Mouse (Mus musculus) limb, embryonic 13.5 days (tissue): ENCODE results near the gene Wdr27. TPM values are rescaled to one million over a fixed set of nuclear protein-coding genes. Genes with fewer than 3 reads are reported as not detected.
"Not testable (repeated sequence)": the region's sequence is repeated elsewhere in the genome, so short reads cannot be mapped to it uniquely, and the experiment has no call there.

Source experiments
- ATAC-seq: fragments of 200-750 bp; cut with Nextera tagmentation; 2 replicates; pipeline ENCODE4 v1.8.0; 2017; ENCODE audit warnings: low read depth, moderate number of reproducible peaks, moderate TSS enrichment; ENCODE audit not compliant: low FRiP score
- H3K27ac ChIP-seq: fragments of 300-500 bp; sonication (generic); 2 replicates; pipeline ENCODE4 v1.5.1; 2015; ENCODE audit warnings: inconsistent platforms, mild to moderate bottlenecking, moderate library complexity
- H3K27me3 ChIP-seq: fragments of 300-500 bp; sonication (generic); 2 replicates; pipeline ENCODE4 v1.6.1; 2015; ENCODE audit warnings: mild to moderate bottlenecking, inconsistent platforms
- H3K36me3 ChIP-seq: fragments of 300-500 bp; sonication (generic); 2 replicates; pipeline ENCODE4 v1.6.1; 2015; ENCODE audit warnings: inconsistent platforms, mild to moderate bottlenecking, moderate library complexity
- H3K4me1 ChIP-seq: fragments of 300-500 bp; sonication (generic); 2 replicates; pipeline ENCODE4 v1.6.1; 2015; ENCODE audit warnings: inconsistent platforms
- H3K4me2 ChIP-seq: fragments of 300-500 bp; sonication (generic); replicated peaks from 2 replicates; pipeline ENCODE4 v1.6.1; 2015; ENCODE audit warnings: inconsistent platforms, mild to moderate bottlenecking, moderate library complexity
- H3K4me3 ChIP-seq: fragments of 300-500 bp; sonication (generic); 2 replicates; pipeline ENCODE4 v1.5.1; 2015; ENCODE audit warnings: moderate library complexity, mild to moderate bottlenecking, inconsistent platforms
- H3K9ac ChIP-seq: fragments of 300-500 bp; sonication (generic); 2 replicates; pipeline ENCODE4 v1.6.1; 2015; ENCODE audit warnings: mild to moderate bottlenecking, inconsistent platforms
- H3K9me3 ChIP-seq: fragments of 300-500 bp; sonication (generic); 2 replicates; pipeline ENCODE4 v1.6.1; 2016; ENCODE audit warnings: inconsistent platforms
- WGBS: fragments of 180-500 bp; shearing (Covaris S2); methylation state at CpG from one replicate; pipeline ENCODE4 v1.1.7; 2015; 5-methylcytosine and 5-hydroxymethylcytosine counted together
- polyA plus RNA-seq: library from polyadenylated mRNA; unstranded; fragments of >200 nt; fragmentation: Nextera tagmentation; extraction: Ambion mirVana; gene quantifications from 2 replicates; pipeline ENCODE4 v1.2.1, GENCODE M21; 2015

Gene Wdr27
- polyA plus RNA-seq, 1 experiment from 2014 or later, result 5.6 TPM

DNA sequence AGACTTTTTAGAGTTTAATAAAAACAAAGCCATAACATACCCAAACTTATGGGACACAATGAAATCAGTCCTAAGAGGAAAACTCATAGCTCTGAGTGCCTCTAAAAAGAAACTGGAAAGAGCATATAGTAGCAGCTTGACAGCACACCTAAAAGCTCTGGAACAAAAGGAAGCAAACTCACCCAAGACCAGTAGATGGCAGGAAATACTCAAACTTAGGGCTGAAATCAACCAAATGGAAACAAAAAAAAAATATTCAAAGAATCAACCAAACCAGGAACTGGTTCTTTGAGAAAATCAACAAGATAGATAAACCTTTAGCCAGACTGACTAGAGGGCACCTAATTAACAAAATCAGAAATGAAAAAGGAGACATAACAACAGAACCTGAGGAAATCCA, 47.9 kb downstream of the Wdr27 start:
- not testable (repeated sequence) for H3K9ac ChIP-seq, H3K4me2 ChIP-seq, ATAC-seq, H3K27me3 ChIP-seq, H3K36me3 ChIP-seq, H3K27ac ChIP-seq, H3K4me1 ChIP-seq, H3K9me3 ChIP-seq, H3K4me3 ChIP-seq

DNA sequence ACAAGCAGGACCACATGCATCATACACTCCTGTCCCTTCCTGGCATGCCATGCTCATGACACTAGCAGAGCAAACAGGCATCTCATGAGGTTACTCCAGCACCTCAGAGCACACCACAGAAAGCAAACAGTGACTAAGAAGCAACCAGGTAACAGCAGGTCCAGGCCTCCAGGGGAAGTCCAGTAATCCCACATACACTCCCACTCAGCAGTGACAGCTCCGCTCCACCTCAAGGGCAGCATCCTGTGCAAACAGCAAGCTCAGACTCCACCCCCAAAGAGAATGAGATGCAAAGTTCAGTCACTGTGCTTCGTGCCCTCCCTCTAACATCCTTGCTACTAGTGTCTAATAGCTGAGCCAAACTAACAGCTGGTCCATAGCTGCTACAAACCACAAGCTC, 56.0 kb downstream of the Wdr27 start:
- no peak overlapping the region for H3K27ac ChIP-seq
- H3K9me3 ChIP-seq, result no peaks in the 10 kb centered on the region
- no peaks in the 10 kb centered on the region for H3K4me1 ChIP-seq
- ATAC-seq, result no peak
- H3K27me3 ChIP-seq, result no peaks in the 10 kb centered on the region
- no peak overlapping the region for H3K4me2 ChIP-seq
- H3K4me3 ChIP-seq, result no peak overlapping the region
- 64% methylated on average over 2 of the region's 2 CpGs for WGBS
- H3K9ac ChIP-seq, result no peak overlapping the region
- H3K36me3 ChIP-seq, result no peaks in the 10 kb centered on the region

DNA sequence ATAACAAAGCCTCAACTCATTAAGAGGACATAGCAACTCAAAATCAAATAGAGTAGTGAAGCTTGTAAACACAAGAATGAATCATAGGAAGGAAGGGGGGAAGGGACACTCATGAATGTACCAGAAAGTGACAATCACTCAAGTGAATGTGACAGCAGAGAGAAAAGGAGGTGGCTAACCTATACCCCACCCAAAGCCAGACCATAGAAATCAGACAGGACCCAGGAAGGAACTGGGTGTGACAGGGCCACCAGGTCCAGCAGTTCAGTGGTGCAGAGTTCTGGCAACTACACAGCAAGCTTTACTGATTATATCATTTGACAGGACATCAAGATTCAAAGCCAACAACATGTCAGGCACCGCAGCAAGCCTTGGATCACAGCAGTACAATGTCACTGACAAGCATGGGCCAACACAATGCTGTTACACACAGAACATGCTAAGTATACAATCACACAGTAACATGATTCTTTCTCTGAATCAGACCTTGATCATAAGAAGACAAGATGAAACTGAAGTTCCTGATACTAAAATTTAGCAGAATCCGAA, 68.2 kb downstream of the Wdr27 start:
- H3K4me1 ChIP-seq, result no peaks in the 10 kb centered on the region
- H3K9ac ChIP-seq, result no peak overlapping the region
- H3K9me3 ChIP-seq, result no peaks in the 10 kb centered on the region
- H3K27ac ChIP-seq, result no peak overlapping the region
- H3K4me2 ChIP-seq, result no peak overlapping the region
- WGBS, result 82% methylated on average over 2 of the region's 2 CpGs
- no peaks in the 10 kb centered on the region for H3K36me3 ChIP-seq
- H3K27me3 ChIP-seq, result no peaks in the 10 kb centered on the region
- no peak overlapping the region for H3K4me3 ChIP-seq
- no peak for ATAC-seq

- Histone ChIP-seq H3K27ac (no peak overlapping the region), H3K4me1 (no peaks in the 10 kb centered on the region), H3K4me3 (no peak overlapping the region), H3K4me2 (no peak overlapping the region), H3K36me3 (no peaks in the 10 kb centered on the region), H3K27me3 (no peaks in the 10 kb centered on the region), H3K9ac (no peak overlapping the region), H3K9me3 (peaks cover 3% of the 10 kb centered on the region; the same call in 1 of the 2 replicates)
- no peak for ATAC-seq
- 61% methylated on average over 1 of the region's 1 CpGs for WGBS
These were observed 82.7 kb downstream of the Wdr27 start for GRCm38 (mm10) chr17:14860220-14860619.

- H3K4me2 ChIP-seq, result no peak overlapping the region
- no peaks in the 10 kb centered on the region for H3K9me3 ChIP-seq
- H3K27ac ChIP-seq, result no peak overlapping the region
- H3K4me1 ChIP-seq, result no peaks in the 10 kb centered on the region
- H3K27me3 ChIP-seq, result no peaks in the 10 kb centered on the region
- no peak for ATAC-seq
- H3K9ac ChIP-seq, result no peak overlapping the region
- no peak overlapping the region for H3K4me3 ChIP-seq
- no peaks in the 10 kb centered on the region for H3K36me3 ChIP-seq
- WGBS, result 86% methylated on average over 3 of the region's 3 CpGs
These were observed 95.2 kb downstream of the Wdr27 start for GRCm38 (mm10) chr17:14847709-14848108.

DNA sequence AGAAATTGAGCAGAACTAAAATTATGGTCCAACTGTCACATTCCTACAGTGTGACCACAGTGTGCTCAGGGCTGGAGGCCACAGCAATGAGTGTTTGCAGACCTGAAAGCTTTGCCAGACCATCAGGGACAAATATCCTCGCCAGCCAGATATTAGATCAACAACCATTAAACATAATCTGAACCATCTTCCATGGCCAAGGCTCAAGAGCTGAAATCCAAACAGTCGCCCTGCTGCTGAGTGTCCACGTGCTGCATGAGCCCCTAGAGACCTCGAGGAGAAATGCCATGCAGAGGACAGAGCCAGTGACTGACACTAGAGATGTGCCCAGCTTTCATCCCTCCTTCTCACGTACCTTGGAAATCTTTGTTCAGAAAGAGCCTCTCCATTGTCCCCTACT, 96.1 kb downstream of the Wdr27 start:
- 57% methylated on average over 5 of the region's 5 CpGs for WGBS
- no peak overlapping the region for H3K4me3 ChIP-seq
- no peaks in the 10 kb centered on the region for H3K4me1 ChIP-seq
- H3K4me2 ChIP-seq, result no peak overlapping the region
- ATAC-seq, result no peak
- H3K27me3 ChIP-seq, result no peaks in the 10 kb centered on the region
- no peaks in the 10 kb centered on the region for H3K36me3 ChIP-seq
- H3K9me3 ChIP-seq, result no peaks in the 10 kb centered on the region
- no peak overlapping the region for H3K27ac ChIP-seq
- no peak overlapping the region for H3K9ac ChIP-seq

GRCm38 (mm10) chr17:14826715-14827295, 116.2 kb downstream of the Wdr27 start:
- H3K9me3 ChIP-seq, result no peaks in the 10 kb centered on the region
- WGBS, result 71% methylated on average over 6 of the region's 6 CpGs
- no peak overlapping the region for H3K4me2 ChIP-seq

GRCm38 (mm10) chr17:14824938-14825337, 118.0 kb downstream of the Wdr27 start:
- 72% methylated on average over 5 of the region's 5 CpGs for WGBS

More at GRCm38 (mm10) chr17:14826715-14827295, 116.2 kb downstream of the Wdr27 start:
- Histone ChIP-seq H3K4me3 (no peak overlapping the region), H3K9ac (no peak overlapping the region), H3K4me1 (no peaks in the 10 kb centered on the region), H3K36me3 (no peaks in the 10 kb centered on the region), H3K27ac (no peak overlapping the region), H3K27me3 (no peaks in the 10 kb centered on the region)
- no peak for ATAC-seq

DNA sequence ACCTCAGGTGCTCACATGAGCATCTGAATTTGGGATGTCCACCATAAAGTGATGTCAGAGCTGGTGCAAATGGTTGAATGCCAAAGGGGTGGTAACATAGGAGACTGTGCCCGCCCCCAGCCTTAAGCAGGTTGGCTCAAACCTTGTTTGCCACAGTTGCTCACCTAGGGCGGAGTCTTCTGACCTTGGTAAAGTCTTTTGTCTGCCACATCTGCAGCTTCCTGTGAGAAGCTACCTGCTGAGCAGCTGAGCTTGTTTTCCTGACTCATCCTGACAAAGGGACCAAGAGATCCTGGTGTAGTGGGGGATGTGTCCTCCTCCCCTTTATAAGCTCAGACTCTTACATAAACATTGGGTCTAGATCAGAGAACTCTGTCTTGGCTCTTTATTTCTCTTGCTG, 125.0 kb downstream of the Wdr27 start:
- Histone ChIP-seq H3K4me3 (no peak overlapping the region), H3K4me1 (no peaks in the 10 kb centered on the region), H3K9ac (no peak overlapping the region), H3K4me2 (no peak overlapping the region), H3K27me3 (no peaks in the 10 kb centered on the region), H3K36me3 (no peaks in the 10 kb centered on the region), H3K9me3 (no peaks in the 10 kb centered on the region), H3K27ac (no peak overlapping the region)
- WGBS, result 79% methylated on average over 2 of the region's 2 CpGs
- no peak for ATAC-seq

More at GRCm38 (mm10) chr17:14824938-14825337, 118.0 kb downstream of the Wdr27 start:
- ATAC-seq, result no peak
- H3K4me3 ChIP-seq, result no peak overlapping the region
- no peaks in the 10 kb centered on the region for H3K4me1 ChIP-seq
- H3K9ac ChIP-seq, result no peak overlapping the region
- no peak overlapping the region for H3K27ac ChIP-seq
- no peak overlapping the region for H3K4me2 ChIP-seq
- H3K27me3 ChIP-seq, result no peaks in the 10 kb centered on the region
- H3K9me3 ChIP-seq, result no peaks in the 10 kb centered on the region
- H3K36me3 ChIP-seq, result no peaks in the 10 kb centered on the region

DNA sequence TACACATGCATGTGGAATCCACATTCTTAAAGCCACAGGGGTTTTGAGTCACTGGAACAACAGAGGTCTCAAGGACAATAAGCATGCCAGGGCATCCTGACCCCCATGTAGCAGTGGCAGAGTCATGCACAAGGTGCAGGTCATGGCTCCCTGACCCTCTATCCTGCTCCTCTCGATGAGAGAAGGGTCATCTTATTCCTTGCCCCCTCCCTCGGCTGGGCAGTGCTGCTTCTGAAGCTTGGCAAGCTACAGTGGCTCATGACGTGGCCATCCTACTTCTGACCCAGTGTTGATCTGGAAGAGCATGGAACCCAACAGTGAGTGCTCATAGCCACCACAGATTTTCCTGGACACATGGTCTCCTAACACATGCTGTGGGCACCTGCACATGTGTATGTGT, 126.9 kb downstream of the Wdr27 start:
- Histone ChIP-seq H3K27ac (no peak overlapping the region), H3K4me3 (no peak overlapping the region), H3K4me2 (no peak overlapping the region), H3K4me1 (no peaks in the 10 kb centered on the region), H3K9me3 (no peaks in the 10 kb centered on the region), H3K27me3 (no peaks in the 10 kb centered on the region), H3K9ac (no peak overlapping the region), H3K36me3 (no peaks in the 10 kb centered on the region)
- ATAC-seq, result no peak
- 79% methylated on average over 3 of the region's 3 CpGs for WGBS

- Histone ChIP-seq H3K4me1 (no peaks in the 10 kb centered on the region), H3K27ac (no peak overlapping the region), H3K27me3 (no peaks in the 10 kb centered on the region), H3K9me3 (no peaks in the 10 kb centered on the region), H3K9ac (no peak overlapping the region), H3K36me3 (no peaks in the 10 kb centered on the region), H3K4me2 (no peak overlapping the region), H3K4me3 (no peak overlapping the region)
- WGBS, result 68% methylated on average over 5 of the region's 5 CpGs
- no peak for ATAC-seq
These were observed 127.7 kb downstream of the Wdr27 start for GRCm38 (mm10) chr17:14815304-14815703.

- 82% methylated on average over 6 of the region's 6 CpGs for WGBS
- Histone ChIP-seq H3K9ac (no peak overlapping the region), H3K9me3 (no peaks in the 10 kb centered on the region), H3K4me3 (no peak overlapping the region), H3K36me3 (no peaks in the 10 kb centered on the region), H3K27me3 (no peaks in the 10 kb centered on the region), H3K4me2 (no peak overlapping the region), H3K27ac (no peak overlapping the region), H3K4me1 (no peaks in the 10 kb centered on the region)
- no peak for ATAC-seq
These were observed 130.3 kb downstream of the Wdr27 start for GRCm38 (mm10) chr17:14812631-14813030.

DNA sequence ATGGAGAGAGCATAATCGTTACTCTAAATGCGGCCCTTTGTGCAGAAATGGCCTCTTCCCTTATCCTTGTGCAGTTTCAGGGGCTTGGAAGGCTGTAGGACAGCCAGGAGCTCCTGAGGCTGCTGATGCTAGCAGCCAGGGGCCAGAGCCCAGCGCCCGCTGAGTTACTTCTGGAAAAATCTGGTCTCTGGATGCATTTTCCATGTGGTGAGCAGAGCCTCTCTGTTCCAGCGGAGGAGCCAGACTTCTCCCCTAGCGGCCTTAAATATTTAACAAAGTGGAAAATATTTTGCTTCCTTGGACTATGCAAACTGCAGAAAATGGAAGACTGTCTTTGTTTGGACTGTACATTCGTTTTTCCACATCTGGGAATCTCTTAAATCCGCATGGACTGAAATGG, 130.9 kb downstream of the Wdr27 start:
- ATAC-seq, result peak; percentile 69; the same call in 1 of the 2 replicates
- H3K9ac ChIP-seq, result no peak overlapping the region
- H3K4me3 ChIP-seq, result no peak overlapping the region
- 76% methylated on average over 8 of the region's 8 CpGs for WGBS
- 0 out of 2 replicates have a peak overlapping the region, but pooled peaks have one; percentile 28 for H3K27ac ChIP-seq
- no peaks in the 10 kb centered on the region for H3K36me3 ChIP-seq
- no peaks in the 10 kb centered on the region for H3K27me3 ChIP-seq
- H3K4me2 ChIP-seq, result no peak overlapping the region
- no peaks in the 10 kb centered on the region for H3K4me1 ChIP-seq
- H3K9me3 ChIP-seq, result no peaks in the 10 kb centered on the region
